Mouse (Mus musculus) spleen, postnatal 4 days (tissue): ENCODE results near the gene Borcs5.

Experiments used
- DNase-seq, 2 experiments: peaks; one replicate each; pipeline ENCODE4 v3.0.0; 2022; ENCODE audit warnings: low spot score in 2 of 2

Gene Borcs5

GRCm38 (mm10) chr6:134626564-134626963 lies 12.7 kb upstream of the Borcs5 start:
- no peak for DNase-seq

- DNase-seq: no peak
These were observed 8.9 kb upstream of the Borcs5 start for GRCm38 (mm10) chr6:134630447-134630846.

GRCm38 (mm10) chr6:134631947-134632687 lies 7.2 kb upstream of the Borcs5 start, which contains the start of gene Mansc1:
Mansc1 (minus strand) TSS chr6:134632488.
- peak in 1 of 2 experiments; percentile 68 for DNase-seq

- DNase-seq: no peak
These were observed 6.6 kb upstream of the Borcs5 start for GRCm38 (mm10) chr6:134632756-134633155.

GRCm38 (mm10) chr6:134633553-134633952 lies 5.8 kb upstream of the Borcs5 start:
- DNase-seq: no peak

- no peak for DNase-seq
These were observed 2.8 kb upstream of the Borcs5 start for GRCm38 (mm10) chr6:134636476-134636875.

- no peak for DNase-seq
These were observed 590 bp downstream of the Borcs5 start for GRCm38 (mm10) chr6:134639900-134640299.

GRCm38 (mm10) chr6:134640485-134641475 lies 1.5 kb downstream of the Borcs5 start:
- peak; percentile 93 to 96 for DNase-seq

- no peak for DNase-seq
These were observed 2.6 kb downstream of the Borcs5 start for GRCm38 (mm10) chr6:134641738-134642446.

- no peak for DNase-seq
These were observed 4.0 kb downstream of the Borcs5 start for GRCm38 (mm10) chr6:134643296-134643695.

- DNase-seq: no peak
These were observed 7.5 kb downstream of the Borcs5 start for GRCm38 (mm10) chr6:134646835-134647234.

GRCm38 (mm10) chr6:134647621-134648020 lies 8.3 kb downstream of the Borcs5 start:
- no peak for DNase-seq

- DNase-seq: no peak
These were observed 9.0 kb downstream of the Borcs5 start for GRCm38 (mm10) chr6:134648356-134648755.

GRCm38 (mm10) chr6:134656527-134656926 lies 17.2 kb downstream of the Borcs5 start:
- no peak for DNase-seq

- DNase-seq: peak in 1 of 2 experiments; percentile 24
These were observed 20.0 kb downstream of the Borcs5 start for GRCm38 (mm10) chr6:134659108-134659958.

- DNase-seq: no peak
These were observed 21.6 kb downstream of the Borcs5 start for GRCm38 (mm10) chr6:134660714-134661406.

- no peak for DNase-seq
These were observed 25.3 kb downstream of the Borcs5 start for GRCm38 (mm10) chr6:134664573-134664972.

GRCm38 (mm10) chr6:134665817-134666216 lies 26.5 kb downstream of the Borcs5 start:
- DNase-seq: no peak

GRCm38 (mm10) chr6:134668519-134668918 lies 29.2 kb downstream of the Borcs5 start:
- DNase-seq: no peak

GRCm38 (mm10) chr6:134669179-134669865 lies 30.0 kb downstream of the Borcs5 start:
- no peak for DNase-seq
